Mouse (Mus musculus): ENCODE results near the gene Lrpprc. TPM values are rescaled to one million over a fixed set of nuclear protein-coding genes. Genes with fewer than 3 reads are reported as not detected.

The Lrpprc gene
- polyA plus RNA-seq, 2 experiments = 23.7 to 31.8 TPM

DNA sequence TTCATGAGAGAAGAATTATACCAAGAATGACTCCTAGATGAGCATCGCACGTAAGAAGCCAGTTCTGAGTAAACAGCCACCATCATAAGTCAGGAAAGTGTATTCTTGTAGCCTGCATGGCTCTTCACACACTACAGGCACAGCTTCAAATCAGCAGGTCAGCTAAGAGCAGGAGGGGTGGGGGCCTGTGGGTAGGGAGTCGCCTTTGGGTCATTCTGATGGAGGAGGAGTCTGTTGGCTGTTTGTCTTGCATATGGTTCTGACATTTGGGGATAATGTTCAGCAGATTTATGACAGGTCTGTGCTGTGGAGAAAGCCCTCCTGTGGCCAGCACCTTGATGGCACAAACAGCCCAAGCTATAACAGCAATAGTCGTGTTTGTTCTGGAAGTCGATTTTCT lies 134.4 kb downstream of the Lrpprc start:
- ATAC-seq (ENCODE audit: insufficient read depth) = no peak
- Histone ChIP-seq H3K4me2 (ENCODE audit: low read depth) (no peak overlapping the region), H3K36me3 (replicated peaks; ENCODE audit: control insufficient read depth, insufficient read depth, low read depth) (no peaks in the 10 kb centered on the region), H3K4me1 (replicated peaks; ENCODE audit: control insufficient read depth in 2 of 2, insufficient read depth in 2 of 2, low read length in 1 of 2) (no peaks in the 10 kb centered on the region), H3K9me3 (ENCODE audit: control insufficient read depth, low read length) (no peaks in the 10 kb centered on the region), H3K4me3 (ENCODE audit: insufficient read depth in 1 of 2, low read depth in 2 of 2, low read length in 2 of 2) (no peak overlapping the region), H3K9ac (replicated peaks) (no peak overlapping the region), H3K27ac (no peak overlapping the region), H3K27me3 (ENCODE audit: control insufficient read depth, insufficient read depth, low read length) (no peaks in the 10 kb centered on the region)
- DNase-seq (ENCODE audit: low read depth in 3 of 3, low spot score in 3 of 3) = no peak
- 53% methylated on average over 5 of the region's 5 CpGs for WGBS (ENCODE audit: insufficient replicate concordance)
- no peak for TF ChIP-seq CTCF (IDR thresholded peaks at IDR 0.05; ENCODE audit: low read depth)
- no peak for TF ChIP-seq EP300 (IDR thresholded peaks at IDR 0.05; ENCODE audit: low read depth)

Other genes with a start within 250 kb of the Lrpprc start
- gene Dync2li1, start 164.3 kb downstream of the Lrpprc start, polyA plus RNA-seq (2012; rRNA removed) = 0.39 and 1.1 TPM in 2 replicates
- gene Dync2li1, start 164.3 kb downstream of the Lrpprc start, polyA plus RNA-seq (2014; fragmentation: Nextera tagmentation; extraction: Ambion mirVana) = 1.5 and 1.8 TPM in 2 replicates
- gene Abcg8, start 114.5 kb downstream of the Lrpprc start, polyA plus RNA-seq (2012; rRNA removed) = 0.57 and 0.84 TPM in 2 replicates
- 0.70 and 1.00 TPM in 2 replicates for gene Abcg8, start 114.5 kb downstream of the Lrpprc start, polyA plus RNA-seq (2014; fragmentation: Nextera tagmentation; extraction: Ambion mirVana)
- gene Abcg5, start 107.8 kb downstream of the Lrpprc start, polyA plus RNA-seq (2012; rRNA removed) = 0.33 and 0.42 TPM in 2 replicates
- 0.33 and 0.43 TPM in 2 replicates for gene Abcg5, start 107.8 kb downstream of the Lrpprc start, polyA plus RNA-seq (2014; fragmentation: Nextera tagmentation; extraction: Ambion mirVana)
- 21.5 and 31.3 TPM in 2 replicates for gene Ppm1b, start 166.0 kb upstream of the Lrpprc start, polyA plus RNA-seq (2012; rRNA removed)
- gene Ppm1b, start 166.0 kb upstream of the Lrpprc start, polyA plus RNA-seq (2014; fragmentation: Nextera tagmentation; extraction: Ambion mirVana) = 40.6 and 50.6 TPM in 2 replicates
- gene Slc3a1, start 237.6 kb upstream of the Lrpprc start, polyA plus RNA-seq (2012; rRNA removed) = 0.34 and 0.45 TPM in 2 replicates
- gene Slc3a1, start 237.6 kb upstream of the Lrpprc start, polyA plus RNA-seq (2014; fragmentation: Nextera tagmentation; extraction: Ambion mirVana) = 0.65 and 0.86 TPM in 2 replicates